Mouse (Mus musculus) midbrain, postnatal 0 days (tissue): Measurements from ENCODE around the gene Gnao1. TPM values are rescaled to one million over a fixed set of nuclear protein-coding genes. Genes with fewer than 3 reads are reported as not detected.

Experiments used
- ATAC-seq: fragments of 200-750 bp; cut with Nextera tagmentation; 2 replicates; pipeline ENCODE4 v1.8.0; 2017; ENCODE audit warnings: moderate number of reproducible peaks, mild to moderate bottlenecking, moderate TSS enrichment, moderate library complexity; ENCODE audit not compliant: low FRiP score
- DNase-seq: peaks from one replicate; pipeline ENCODE4 v3.0.0-alpha.2; 2015; ENCODE audit warnings: low spot score
- H3K27ac ChIP-seq: fragments of 300-500 bp; sonication (generic); 2 replicates; pipeline ENCODE4 v1.5.1; 2014; ENCODE audit warnings: low read depth, mild to moderate bottlenecking, low read length, mixed read lengths
- H3K27me3 ChIP-seq: fragments of 300-500 bp; sonication (generic); 2 replicates; pipeline ENCODE4 v1.6.1; 2014; ENCODE audit warnings: low read length, control low read depth, mixed read lengths; ENCODE audit not compliant: insufficient read depth
- H3K36me3 ChIP-seq: fragments of 300-500 bp; sonication (generic); 2 replicates; pipeline ENCODE4 v1.6.1; 2014; ENCODE audit warnings: low read length, control low read depth, mixed read lengths; ENCODE audit not compliant: insufficient read depth
- H3K4me1 ChIP-seq: fragments of 300-500 bp; sonication (generic); 2 replicates; pipeline ENCODE4 v1.6.1; 2014; ENCODE audit warnings: mild to moderate bottlenecking, control low read depth, antibody characterized with exemption, low read length, mixed read lengths; ENCODE audit not compliant: insufficient read depth
- H3K4me2 ChIP-seq: fragments of 300-500 bp; sonication (generic); 2 replicates; pipeline ENCODE4 v1.6.1; 2014; ENCODE audit warnings: low read depth, mild to moderate bottlenecking, low read length, mixed read lengths; ENCODE audit not compliant: poor library complexity, severe bottlenecking
- H3K4me3 ChIP-seq: fragments of 300-500 bp; sonication (generic); 2 replicates; pipeline ENCODE4 v1.5.1; 2014; ENCODE audit warnings: low read depth, mild to moderate bottlenecking, low read length, moderate library complexity
- H3K9ac ChIP-seq: fragments of 300-500 bp; sonication (generic); replicated peaks from 2 replicates; pipeline ENCODE4 v1.6.1; 2014; ENCODE audit warnings: mild to moderate bottlenecking, low read length, moderate library complexity, mixed read lengths; ENCODE audit not compliant: poor library complexity, severe bottlenecking
- H3K9me3 ChIP-seq: fragments of 300-500 bp; sonication (generic); 2 replicates; pipeline ENCODE4 v1.6.1; 2016; ENCODE audit warnings: low read length, control low read depth
- CTCF ChIP-seq: IDR thresholded peaks from 2 replicates; pipeline ENCODE4 v1.5.1; 2016; ENCODE audit warnings: antibody characterized with exemption, mild to moderate bottlenecking
- WGBS: fragments of 180-500 bp; shearing (Covaris S2); extraction: QIAGEN DNeasy Blood & Tissue Kit; methylation state at CpG from one replicate; pipeline ENCODE4 v1.1.7; 2014; 5-methylcytosine and 5-hydroxymethylcytosine counted together
- polyA plus RNA-seq: library from polyadenylated mRNA; unstranded; fragments of >200 nt; fragmentation: Nextera tagmentation; extraction: Ambion mirVana; gene quantifications from 2 replicates; pipeline ENCODE4 v1.2.1, GENCODE M21; 2015
- total RNA-seq: library from RNA; depleted of rRNA; stranded (reverse); fragments of >200 nt; gene quantifications from 2 replicates; pipeline ENCODE4 v1.2.3, GENCODE M21; 2014

Gene Gnao1
- total and polyA plus RNA-seq, 2 experiments from 2014 or later: 312 to 375 TPM

DNA sequence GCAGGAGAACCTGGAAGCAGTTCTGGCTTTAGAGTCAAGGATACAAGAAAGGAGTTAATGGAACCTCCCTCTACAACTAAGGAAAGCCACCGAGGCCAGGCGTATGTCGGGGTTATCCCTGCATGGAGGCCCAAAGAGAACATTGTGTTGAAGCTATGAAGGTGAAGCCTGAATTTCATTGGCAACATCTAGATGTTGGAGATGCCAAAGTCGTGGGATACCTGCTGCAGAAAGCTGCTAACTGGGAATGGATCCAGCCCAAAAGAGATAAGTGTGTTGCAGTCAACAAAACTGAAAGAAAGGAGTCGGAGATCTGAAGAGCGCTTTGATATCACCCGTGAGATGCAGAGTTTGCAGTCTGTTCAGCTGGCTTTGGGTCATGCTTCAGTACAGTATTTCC lies 70.2 kb downstream of the Gnao1 start:
- H3K4me1 ChIP-seq: no peaks in the 10 kb centered on the region
- ATAC-seq: no peak
- 91% methylated on average over 7 of the region's 7 CpGs for WGBS
- no peaks in the 10 kb centered on the region for H3K27me3 ChIP-seq
- H3K9me3 ChIP-seq: no peaks in the 10 kb centered on the region
- TF ChIP-seq CTCF: no peak
- H3K27ac ChIP-seq: no peak overlapping the region
- H3K36me3 ChIP-seq: 0 out of 2 replicates have a peak, but pooled peaks cover 5% of the 10 kb centered on the region
- no peak for DNase-seq
- H3K4me2 ChIP-seq: no peak overlapping the region
- no peak overlapping the region for H3K9ac ChIP-seq
- no peak overlapping the region for H3K4me3 ChIP-seq

- WGBS: 92% methylated on average over 6 of the region's 6 CpGs
- Histone ChIP-seq H3K4me3 (no peak overlapping the region), H3K27ac (no peak overlapping the region), H3K9ac (no peak overlapping the region), H3K36me3 (no peaks in the 10 kb centered on the region), H3K4me1 (no peaks in the 10 kb centered on the region), H3K27me3 (no peaks in the 10 kb centered on the region), H3K9me3 (no peaks in the 10 kb centered on the region), H3K4me2 (no peak overlapping the region)
- ATAC-seq: no peak
- no peak for TF ChIP-seq CTCF
- no peak for DNase-seq
Observed at GRCm38 (mm10) chr8:93881381-93881780, 71.6 kb downstream of the Gnao1 start.

DNA sequence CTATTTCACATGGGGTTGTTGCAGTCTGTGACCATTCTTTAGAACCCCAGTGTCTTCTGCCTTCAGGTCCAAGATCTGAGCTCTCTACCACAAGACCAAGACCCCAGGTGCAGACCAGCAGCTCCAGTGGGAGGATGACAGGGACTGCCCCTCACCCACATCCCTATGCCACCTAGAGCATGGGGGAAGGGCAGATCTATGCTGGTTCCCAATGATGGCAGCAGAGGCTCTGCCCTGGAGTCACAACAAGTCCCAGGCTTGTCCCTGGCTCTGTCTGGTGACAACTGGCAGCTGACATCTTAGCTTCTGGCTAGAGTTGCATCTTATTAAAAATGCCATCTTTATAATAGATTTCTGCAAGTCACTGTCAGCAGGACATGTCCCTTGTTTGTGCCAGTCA lies 73.5 kb downstream of the Gnao1 start:
- DNase-seq: no peak
- Histone ChIP-seq H3K36me3 (no peaks in the 10 kb centered on the region), H3K4me1 (no peaks in the 10 kb centered on the region), H3K9ac (no peak overlapping the region), H3K27me3 (no peaks in the 10 kb centered on the region), H3K4me3 (no peak overlapping the region), H3K9me3 (no peaks in the 10 kb centered on the region), H3K4me2 (no peak overlapping the region), H3K27ac (no peak overlapping the region)
- TF ChIP-seq CTCF: no peak
- ATAC-seq: no peak

GRCm38 (mm10) chr8:93883771-93884170 lies 74.0 kb downstream of the Gnao1 start:
- 80% methylated on average over 4 of the region's 4 CpGs for WGBS
- Histone ChIP-seq H3K9ac (no peak overlapping the region), H3K36me3 (no peaks in the 10 kb centered on the region), H3K27ac (no peak overlapping the region), H3K4me1 (no peaks in the 10 kb centered on the region), H3K4me3 (no peak overlapping the region), H3K27me3 (no peaks in the 10 kb centered on the region), H3K9me3 (no peaks in the 10 kb centered on the region), H3K4me2 (no peak overlapping the region)
- DNase-seq: no peak
- no peak for ATAC-seq
- no peak for TF ChIP-seq CTCF

DNA sequence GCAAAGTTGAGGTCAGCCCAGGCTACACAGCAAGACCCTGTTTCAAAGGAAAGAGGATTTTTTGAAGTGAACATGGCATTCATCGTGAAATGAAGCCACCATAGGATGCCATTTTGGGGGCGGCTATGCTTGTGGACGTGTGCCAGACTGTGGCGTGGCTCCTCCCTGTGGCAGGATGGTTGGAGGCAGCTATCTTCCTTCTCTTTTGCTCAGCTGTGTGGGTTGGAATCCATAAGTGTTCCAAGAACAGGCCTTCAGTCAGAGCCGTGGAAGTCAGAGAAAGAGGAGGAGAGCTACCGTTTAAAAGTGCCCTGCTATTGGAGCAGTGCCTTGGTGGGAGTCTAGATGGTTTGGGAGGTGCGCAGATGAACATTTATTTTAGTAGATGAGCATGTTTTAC lies 74.5 kb downstream of the Gnao1 start:
- Histone ChIP-seq H3K9ac (no peak overlapping the region), H3K9me3 (no peaks in the 10 kb centered on the region), H3K27me3 (no peaks in the 10 kb centered on the region), H3K4me2 (no peak overlapping the region), H3K27ac (no peak overlapping the region), H3K36me3 (no peaks in the 10 kb centered on the region), H3K4me3 (no peak overlapping the region), H3K4me1 (no peaks in the 10 kb centered on the region)
- no peak for TF ChIP-seq CTCF
- ATAC-seq (no peak), DNase-seq (no peak)
- WGBS: 84% methylated on average over 7 of the region's 7 CpGs

DNA sequence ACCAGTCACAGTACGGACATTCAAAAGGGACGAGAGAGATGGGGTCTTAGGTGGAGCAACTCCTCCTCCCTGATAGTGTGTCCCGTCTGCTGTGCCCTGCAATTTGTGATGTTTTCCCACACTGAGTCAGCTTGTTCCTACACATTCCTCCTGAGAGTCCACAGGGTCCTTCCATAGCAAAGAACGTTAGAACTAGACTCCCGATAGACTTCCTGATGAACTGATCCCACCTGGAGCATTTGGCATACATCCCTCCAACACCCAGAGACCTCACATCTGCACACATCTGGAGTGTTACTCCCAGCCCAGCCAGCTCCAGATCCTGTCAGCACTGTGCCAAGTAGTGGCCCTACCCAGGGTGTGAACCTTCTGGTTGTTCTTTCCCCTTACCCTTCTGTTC lies 76.4 kb downstream of the Gnao1 start:
- ATAC-seq (no peak), DNase-seq (no peak)
- H3K4me2 ChIP-seq: no peak overlapping the region
- H3K9ac ChIP-seq: no peak overlapping the region
- no peak overlapping the region for H3K27ac ChIP-seq
- no peaks in the 10 kb centered on the region for H3K36me3 ChIP-seq
- no peak overlapping the region for H3K4me3 ChIP-seq
- H3K4me1 ChIP-seq: no peaks in the 10 kb centered on the region
- no peaks in the 10 kb centered on the region for H3K27me3 ChIP-seq
- WGBS: 89% methylated on average over 5 of the region's 5 CpGs
- TF ChIP-seq CTCF: no peak
- H3K9me3 ChIP-seq: no peaks in the 10 kb centered on the region
